Mouse (Mus musculus) thymus, postnatal 10 days (tissue): ENCODE measurements around the gene Ankdd1b.

Experiments
- DNase-seq, 2 experiments: peaks; one replicate each; pipeline ENCODE4 v3.0.0; 2021; ENCODE audit warnings: low spot score in 2 of 2

The Ankdd1b gene

DNA sequence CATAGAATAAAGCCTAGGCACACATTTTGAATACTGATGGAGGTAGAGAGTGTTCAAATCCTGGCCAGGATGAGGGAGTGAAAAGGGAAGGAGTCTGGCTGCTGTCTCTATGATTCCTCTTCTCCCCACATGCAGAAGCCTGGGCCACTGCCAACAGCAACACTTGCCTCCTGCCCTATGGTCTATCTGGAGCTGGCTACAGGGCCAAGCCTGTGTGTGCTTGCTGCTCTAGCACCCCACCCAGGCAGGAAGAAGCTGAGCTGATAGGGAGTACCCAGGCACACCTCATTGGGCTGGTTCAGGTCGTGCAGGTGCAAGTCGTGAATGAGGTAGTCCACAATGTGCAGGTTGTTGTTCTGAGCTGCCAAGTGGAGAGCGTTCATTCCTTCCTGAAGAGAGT, 16.7 kb downstream of the Ankdd1b start:
- DNase-seq, result no peak

DNA sequence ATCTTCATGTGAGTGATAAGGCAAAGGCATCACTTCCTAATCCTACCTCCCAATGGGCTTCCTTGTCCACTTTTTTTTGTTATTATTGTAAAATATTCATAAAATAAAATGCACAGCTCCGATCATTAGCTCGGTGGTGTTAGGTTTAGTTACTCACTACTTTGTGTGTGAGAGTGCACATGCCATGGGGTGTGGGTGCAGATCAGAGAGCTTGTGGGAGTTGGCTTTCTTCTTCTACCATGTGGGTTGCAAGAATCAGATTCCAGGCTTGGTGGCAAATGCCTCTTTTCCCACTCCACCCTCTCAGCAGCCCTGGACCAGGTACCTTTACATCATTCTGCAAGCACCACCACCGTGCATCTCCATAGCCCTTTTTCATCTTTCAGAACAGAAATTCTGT, 18.4 kb downstream of the Ankdd1b start:
- no peak for DNase-seq

DNA sequence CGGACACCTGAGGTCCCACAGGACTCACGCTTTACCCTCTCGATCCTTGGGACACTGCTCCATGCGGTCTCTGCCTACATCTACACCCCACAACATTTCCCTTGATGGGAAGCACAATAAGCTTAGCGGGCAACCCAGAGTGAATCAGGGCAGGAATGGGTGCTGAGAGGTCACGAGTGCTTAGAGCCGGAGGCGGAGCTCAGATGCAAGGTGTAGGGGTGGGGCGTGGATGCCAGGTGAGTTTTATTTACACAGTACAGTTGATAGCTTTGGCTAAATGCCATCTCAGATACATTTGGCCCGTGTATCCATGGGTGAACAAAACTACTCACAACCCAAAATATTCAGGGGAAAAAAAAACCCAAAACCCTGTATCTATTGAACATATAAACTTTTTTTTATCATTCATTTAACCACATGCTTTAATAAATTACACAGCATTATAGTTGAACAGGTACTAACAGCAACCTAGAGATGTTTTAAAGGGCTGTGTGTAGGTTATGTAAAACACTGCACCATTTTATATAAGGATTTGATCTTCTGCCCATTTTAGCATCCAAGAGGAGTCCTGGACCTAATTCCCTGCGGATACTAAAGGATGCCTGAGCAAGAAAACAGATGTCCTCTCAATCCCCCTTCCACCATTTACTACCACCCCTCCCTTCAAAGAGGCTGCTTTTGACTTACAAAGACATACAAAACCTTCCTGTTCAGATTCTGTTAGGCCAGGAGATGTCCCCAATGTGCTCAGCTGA, 19.4 kb downstream of the Ankdd1b start:
- no peak for DNase-seq

DNA sequence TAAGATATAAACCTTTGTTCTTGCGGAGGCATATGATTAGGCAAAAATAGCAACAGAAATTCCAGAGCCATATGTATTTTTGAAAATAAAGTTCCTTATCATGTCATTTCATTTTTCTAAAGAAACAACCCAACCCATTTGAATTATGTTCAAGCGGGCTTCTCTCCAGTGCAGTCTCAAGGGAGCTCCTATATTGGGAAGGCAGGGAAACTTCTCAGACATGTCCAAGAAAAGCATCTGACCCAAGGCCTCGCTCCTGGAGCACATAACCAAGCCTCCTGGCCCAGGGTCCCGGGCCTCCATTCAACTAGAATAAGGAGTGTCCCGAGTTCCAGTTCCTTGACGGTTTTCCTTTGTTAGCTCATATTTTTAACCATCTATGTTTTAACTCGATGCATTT, 20.1 kb downstream of the Ankdd1b start:
- DNase-seq, result no peak

DNA sequence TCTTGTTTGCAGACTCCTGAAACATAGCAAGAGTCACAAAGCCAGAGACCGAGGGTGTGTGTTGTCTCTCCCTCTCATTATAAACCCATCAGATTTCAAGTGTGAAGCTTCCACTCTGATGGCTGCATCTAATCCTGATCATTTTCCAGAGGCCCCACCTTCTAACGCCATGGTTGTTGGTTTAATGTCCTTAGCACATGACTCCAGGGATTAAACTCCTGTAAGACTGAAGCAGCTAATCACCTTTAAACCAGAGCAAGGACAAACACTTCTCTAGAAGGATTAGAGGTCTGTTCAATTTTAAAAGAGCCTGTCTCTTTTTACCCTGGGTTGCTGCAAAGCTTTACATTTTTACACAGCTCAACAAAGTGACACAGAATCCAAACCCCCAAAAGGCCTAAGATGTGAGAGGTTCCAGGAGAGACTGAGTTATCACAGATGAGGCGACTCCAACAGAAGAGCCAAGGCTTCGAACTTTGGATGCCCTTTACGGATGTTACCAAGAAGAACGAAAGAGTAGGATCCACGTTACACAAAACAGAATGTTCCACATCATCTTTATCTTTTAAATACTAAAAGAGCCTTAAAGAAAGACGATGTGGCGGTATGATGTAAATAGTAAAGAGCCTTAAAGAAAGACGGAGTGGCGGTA, 20.7 kb downstream of the Ankdd1b start:
- no peak for DNase-seq

DNA sequence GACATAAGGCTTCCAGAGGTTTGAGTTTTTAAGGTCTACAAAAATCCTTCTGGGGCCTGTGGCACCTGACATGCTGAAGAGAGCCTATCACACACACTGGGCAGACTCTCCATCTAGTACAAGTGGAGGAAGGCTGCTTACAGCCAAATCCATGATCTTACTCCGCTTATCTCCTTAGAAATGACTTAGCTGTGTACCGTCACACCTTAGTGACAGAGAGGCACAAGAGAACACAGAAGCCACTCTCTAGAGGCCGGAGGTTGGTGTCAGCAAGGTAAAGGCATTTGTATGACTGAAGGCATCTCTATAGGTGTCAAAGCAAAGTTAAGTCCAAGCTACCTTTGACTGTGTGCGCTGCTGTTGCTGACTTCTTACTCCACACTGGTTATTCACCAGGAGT, 30.6 kb downstream of the Ankdd1b start:
- DNase-seq, result no peak

DNA sequence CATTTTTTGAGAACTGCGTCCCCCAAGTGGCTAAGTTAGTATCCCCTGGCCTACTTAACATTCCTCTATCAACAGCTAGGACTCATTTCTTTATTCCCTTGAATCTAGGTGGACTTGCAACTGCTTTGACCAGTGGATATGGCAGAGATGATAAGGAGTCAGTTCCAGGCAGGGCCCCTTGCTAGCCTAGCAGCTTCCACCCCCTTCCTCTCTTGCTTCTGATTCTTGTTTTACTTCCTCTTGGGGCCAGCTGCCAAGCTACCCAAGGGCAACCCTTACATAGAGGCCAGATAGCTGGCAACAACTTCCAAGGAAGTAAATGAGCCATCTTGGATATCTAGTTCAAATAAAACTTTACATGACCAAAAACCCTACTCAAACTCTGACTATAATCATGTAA, 34.1 kb downstream of the Ankdd1b start:
- no peak for DNase-seq

DNA sequence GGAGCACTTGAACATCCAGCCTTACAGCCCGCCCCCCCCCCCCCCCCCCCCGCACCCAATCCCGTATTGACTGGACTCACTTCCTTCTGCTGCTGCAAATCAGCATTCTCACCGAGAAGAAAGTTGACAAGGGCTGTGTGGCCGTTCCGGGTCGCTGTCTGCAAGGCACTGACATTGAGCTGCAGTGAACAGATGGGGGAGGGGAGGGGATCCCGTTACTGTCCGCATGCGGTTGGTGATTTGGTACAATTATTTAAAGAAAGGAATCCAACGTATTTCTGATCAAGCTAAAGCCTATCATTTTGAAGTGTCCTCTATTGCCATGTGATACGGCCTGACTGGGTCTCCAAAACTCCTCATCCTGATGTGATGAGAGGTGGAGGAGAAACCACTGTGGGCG, 35.2 kb downstream of the Ankdd1b start:
- DNase-seq, result no peak

DNA sequence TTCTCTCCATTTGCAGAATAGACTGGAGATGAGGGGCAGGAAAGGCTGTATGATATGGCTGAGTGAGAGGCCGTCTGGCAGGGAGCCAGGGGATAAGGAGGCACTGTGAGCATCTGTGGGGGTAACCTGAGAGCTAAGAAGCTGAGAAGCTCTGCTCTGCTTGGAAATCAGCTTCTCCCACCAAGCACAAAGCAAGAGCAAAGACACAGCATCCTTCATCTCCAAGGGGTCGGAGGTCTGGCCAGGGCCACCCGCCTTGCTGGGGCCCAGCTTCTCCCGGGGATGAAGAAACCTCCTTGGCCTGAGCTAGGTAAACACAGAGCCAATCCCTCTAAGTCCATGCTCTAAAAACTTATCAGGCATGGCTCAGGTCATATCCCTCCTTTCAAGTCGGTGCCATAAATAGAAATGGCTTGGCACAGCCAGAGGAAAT, 36.1 kb downstream of the Ankdd1b start:
- no peak for DNase-seq

DNA sequence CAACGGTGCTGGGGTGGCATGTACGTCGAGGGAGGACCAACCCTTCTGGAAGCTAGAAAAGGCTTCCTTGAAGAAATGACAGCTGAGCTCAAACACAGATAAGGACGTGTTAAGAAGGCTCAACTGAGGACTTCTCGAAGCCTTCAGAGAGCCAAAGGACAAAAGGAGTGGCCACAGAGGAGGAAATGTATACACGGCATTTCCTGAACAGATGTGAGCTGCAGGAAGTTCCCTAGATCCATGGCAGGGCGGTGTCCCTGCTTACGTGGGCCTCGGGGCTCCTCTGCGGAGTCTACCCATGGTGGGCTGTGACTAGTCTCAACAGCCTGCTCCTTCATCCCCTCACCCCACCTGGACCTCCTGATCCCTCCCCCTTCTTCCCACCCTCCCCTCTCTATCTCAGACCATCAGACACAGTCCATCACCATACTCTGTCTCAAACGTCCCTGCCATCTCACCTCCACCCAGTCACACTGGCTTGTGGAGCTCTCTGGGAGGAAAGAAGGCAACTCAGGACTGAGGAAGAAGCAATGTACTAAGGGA, 37.3 kb downstream of the Ankdd1b start:
- DNase-seq, result peak in 1 of 2 experiments; percentile 11

DNA sequence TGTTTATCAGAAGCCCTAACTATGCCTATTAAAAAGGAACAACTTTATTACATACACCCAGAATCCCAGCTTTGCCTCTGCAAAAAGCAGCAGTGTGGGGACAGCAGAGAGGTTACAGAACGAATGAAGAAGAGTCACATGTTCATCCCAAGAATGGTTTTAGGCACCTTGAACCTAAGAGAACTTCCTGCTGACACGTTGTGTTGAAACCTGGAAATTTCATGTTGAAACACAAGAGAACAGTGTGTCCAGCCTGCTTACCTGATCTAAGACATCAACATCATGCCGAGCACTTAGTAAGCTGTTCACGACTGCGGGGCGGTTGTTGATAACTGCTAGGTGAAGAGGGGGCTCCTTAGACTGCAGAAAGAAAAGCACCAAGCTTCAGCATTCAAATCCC, 38.0 kb downstream of the Ankdd1b start:
- no peak for DNase-seq

DNA sequence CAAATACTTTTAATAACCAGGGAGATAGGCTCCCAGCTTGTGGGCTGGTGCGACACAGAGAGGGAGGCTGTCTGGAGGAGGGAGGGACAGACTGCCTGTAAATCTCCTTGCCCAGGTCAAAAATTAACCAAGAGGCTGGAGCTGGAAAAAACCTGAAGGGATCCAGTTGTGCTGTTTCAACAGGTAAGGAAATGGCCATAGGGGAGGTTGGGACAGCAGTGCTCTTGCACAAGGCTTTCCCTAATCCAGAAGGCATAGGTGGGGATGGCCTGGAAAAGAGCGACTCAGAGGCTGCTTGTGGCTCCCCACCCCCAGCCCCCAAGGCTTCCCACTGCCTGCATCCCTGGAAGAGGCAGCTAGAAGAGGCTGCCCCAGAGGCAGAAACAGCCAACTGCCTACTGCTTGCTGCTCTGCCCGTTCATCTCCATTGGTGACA, 38.6 kb downstream of the Ankdd1b start:
- DNase-seq, result no peak

DNA sequence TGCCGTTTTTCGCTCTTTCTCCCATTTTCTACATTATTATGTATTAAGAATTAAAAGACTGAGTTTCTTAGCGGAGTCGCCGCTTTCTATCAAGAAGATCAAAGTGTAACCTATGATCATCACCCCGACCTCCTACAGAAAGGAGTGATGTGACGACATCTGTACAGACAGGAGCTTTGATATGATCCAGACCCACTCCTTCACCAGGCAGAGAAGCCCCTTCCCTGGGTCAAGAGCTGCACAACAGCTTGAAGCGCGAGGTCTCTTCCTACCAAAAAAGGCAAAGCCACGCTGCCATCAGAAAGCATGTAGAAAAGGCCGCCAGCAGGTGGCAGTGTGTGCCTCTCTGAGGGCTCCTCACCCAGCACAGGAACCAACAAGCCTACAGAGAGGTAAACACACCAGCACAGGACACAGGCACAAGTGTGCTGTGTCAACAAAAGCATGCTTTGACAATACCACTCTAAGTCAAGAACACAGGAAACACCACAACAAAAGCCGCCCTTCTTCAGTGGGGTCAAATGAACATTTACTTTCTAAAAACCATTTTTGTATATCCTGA, 39.3 kb downstream of the Ankdd1b start:
- peak; percentile 65 to 88 for DNase-seq

DNA sequence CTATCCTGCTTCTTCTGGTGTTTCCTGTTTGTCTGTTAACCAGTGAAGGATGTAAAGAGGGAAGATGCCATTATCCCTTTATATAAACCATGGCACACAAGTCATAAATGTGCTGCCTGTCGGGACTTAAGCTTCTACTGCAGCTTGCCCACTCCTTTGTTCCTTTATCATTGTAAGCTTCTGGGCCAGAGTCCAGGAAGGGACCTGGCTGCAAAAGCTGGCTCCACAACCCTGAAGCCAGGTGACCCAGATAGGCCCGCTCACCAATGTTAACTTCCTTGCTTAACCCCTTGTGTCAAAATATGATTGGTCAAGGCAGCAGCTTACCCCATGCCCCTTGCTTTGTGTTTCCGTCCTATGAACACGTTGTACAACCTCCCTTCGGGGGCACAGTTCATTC, 42.5 kb downstream of the Ankdd1b start:
- DNase-seq, result no peak

DNA sequence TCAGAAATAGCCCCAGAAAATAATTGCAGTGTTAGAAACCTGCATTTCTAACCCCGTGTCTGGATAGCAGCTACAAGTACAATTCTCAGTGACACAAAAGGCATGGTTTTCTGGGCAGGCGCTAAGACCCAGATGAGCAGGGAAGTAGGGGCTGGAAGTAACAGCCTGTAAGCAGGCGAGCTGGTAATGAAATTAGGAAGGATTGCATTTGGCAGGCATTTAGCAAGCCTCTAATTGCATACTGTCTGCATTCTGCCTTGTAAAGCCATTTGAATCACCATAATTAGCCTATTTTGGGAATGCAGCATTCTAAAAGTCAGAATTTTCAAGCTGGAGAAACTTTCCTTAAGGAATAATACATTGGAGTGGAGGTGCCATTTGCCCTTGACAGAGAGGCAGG, 45.0 kb downstream of the Ankdd1b start:
- DNase-seq, result no peak

DNA sequence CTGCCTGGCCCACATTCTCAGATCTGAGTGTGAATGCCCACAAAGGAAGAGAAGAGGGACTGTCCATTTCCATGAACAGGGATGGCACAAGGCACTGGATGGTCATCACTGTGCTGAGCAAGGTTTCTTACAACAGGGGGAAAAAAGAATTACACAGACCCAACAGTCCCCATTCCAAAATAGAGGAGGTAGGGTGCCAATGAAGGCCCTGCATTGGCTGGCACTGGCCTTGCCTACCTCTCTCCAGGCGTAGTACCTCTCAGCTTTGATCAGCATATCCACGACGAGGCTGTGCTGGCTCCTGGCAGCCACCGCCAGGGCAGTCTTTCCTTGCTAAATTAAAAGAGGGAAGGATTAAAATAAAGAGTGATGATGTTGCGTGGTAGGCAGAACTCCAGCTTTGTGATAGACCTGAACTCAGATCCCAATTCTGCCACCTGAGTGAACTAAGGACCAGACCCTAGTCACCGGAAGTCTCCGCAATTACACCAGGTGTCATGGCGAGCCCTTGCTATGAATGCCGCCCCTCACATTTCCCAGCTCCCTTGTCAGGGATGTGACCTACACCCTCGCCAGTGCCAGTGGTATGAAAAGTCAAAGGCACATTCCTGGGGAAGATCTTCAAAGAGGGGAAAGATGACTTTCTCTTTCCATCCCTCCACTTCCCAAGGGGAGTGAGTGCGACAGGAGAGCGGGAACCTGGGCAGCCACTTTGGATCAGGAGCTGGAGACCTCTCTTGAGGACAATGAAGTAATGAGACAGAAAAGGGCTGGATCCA, 46.3 kb downstream of the Ankdd1b start:
- DNase-seq, result no peak

DNA sequence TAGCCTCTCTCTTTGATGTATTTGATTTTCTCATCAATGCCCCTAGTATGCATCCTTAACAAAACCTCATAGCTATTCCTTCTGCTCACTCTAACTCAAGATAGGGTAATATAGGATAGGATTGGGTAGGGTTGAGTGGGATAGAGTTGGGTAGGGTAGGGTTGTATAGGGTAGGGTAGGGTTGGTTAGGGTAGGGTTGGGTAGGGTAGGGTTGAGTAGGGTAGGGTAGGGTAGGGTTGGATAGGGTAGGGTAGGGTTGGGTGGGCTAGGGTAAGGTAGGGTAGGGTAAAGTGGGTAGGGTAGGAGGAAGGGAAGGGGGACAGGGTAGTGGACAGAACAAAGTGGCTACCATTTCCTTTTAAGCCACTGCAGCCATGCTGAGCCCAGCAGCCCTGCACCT, 49.8 kb downstream of the Ankdd1b start:
- no peak for DNase-seq

DNA sequence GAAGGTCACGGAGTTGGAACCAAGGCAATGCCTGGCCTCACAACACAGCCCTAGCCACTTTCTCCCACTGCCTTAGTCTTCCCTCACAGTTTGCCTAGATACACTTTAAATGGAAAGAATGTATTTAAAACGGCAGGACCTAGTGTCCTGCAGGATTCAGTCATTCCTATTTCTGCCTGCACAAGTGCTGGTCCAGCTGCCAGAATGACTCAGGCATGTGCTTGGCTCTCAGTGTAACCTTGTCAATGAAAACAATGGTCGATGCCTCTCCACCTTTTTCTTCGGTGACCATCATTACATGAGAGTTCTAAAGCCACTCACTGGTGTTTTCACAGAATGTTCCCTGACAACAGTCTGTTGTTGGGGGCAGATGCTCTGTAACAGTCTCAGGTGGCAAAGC, 52.5 kb downstream of the Ankdd1b start:
- DNase-seq, result no peak

DNA sequence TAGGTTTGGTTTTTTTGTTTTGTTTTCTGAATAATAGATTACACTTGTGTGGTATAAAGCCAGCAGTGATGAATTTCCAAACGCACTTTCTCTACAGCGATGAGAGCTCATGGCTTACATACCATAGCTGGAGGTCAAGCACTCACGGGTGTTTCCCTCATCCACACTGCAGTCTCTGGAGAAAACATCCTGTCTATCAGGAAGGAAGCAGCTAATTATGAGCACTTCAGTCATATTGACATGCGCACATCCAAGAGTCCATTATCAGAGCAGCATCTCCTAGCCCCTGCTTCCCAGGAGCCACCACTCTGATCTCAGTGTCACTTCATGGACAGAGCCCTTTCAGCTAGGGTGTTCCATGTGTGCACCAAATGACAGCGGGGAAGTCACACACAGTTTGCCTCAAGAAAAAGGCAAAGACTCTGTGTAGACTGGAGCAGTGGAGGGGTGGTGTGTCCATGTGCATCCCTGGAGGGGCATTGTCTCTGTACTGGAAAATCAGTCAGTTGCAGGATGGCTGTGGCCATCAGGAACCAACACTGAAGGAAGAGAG, 53.7 kb downstream of the Ankdd1b start:
- DNase-seq, result no peak

DNA sequence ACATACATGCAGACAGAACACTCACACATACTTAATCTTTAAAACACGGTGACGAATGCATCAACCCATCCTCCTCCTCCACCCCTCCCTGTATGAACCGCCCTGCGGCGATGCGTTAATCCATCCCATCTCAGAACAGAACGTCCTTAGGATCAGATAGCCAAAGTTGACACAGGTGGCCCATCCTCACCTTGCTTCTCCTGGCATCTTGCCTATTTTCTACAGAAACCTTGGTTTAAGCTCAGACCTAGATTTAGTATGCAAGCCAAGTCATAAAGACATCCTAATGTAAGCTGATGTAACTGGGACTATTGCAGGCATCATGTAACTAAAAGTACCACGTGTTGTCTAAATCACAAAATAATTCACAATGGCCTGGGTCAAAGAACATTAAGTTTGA, 54.6 kb downstream of the Ankdd1b start:
- DNase-seq, result no peak

DNA sequence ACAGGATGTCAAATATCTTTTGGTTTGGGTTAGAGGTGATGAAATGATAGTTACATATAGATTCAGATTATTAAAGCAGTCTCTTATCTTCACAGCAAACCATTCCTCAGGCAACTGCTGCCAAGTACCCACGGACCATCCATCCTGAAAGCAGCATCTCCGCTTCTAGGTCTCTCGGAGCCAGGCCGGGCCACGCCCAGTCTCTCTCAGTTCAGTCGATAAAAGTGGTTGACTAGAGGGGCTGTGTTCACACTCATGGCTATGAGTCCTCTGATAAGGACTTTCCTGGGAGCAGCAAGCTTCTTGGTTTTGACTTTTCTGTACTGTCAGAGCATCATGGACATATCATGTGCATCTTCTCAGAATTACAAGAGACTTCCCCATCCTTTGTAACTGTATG, 56.6 kb downstream of the Ankdd1b start:
- DNase-seq, result no peak

DNA sequence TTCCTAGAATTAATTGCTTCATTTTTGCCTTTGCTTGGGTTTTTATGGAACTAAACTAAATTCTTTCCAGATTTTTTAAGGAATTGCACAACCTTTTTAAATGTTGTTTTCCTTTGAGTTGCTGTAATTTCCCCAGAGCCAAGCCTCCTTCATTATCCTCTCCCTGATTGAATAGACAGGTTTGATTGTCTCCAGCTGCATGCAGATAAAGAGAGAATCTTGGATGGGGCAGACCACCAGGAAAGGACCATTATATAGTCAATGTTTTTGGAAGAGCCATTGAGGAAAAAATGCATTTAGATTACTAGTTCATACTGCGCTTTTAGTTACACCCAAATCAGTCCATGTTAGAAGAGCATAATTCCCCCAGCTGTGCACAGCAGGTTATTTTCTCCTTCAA, 62.2 kb downstream of the Ankdd1b start:
- DNase-seq, result no peak
